Mouse (Mus musculus) thymus, postnatal 25 days (tissue): Measurements from ENCODE around the gene Car5b.

ENCODE experiments used
- DNase-seq: peaks from one replicate; pipeline ENCODE4 v3.0.0; 2022

Car5b gene

DNA sequence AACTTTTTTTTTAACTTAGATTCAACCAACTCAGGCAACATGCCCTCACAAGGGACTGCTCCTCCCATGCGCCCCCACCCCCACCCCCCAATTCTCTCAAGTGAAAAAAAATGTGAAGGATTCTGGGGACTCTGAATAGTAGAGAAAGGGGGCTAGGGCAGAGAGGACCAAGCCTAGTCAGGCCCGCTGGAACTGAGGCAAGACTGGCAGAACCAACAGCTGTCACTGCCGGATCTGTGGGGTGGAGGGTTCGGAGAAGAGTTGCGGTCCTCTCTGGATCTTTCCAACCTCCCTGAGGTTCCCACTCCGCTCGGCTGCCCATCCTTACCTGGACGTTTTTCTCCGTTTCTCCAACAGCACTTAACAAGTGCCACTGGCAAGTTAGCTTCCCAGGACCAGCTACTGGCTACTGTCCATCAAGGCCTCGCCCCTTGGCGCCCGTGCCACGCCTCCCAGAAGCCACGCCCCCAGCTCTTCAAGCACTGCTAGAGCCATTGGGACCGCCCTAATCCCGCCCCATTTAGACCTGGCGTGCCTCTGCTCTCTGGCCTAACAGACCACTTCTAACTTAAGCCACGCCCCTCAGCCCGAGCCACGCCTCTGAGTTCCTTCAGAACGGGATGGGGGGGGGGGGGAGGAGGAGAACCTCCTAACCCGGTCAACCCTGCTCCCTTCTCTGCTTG lies at the start of gene Car5b:
Gene Car5b (minus strand): TSS at position 391 of the 683 bp plus-strand sequence.
- peak; percentile 48 for DNase-seq

DNA sequence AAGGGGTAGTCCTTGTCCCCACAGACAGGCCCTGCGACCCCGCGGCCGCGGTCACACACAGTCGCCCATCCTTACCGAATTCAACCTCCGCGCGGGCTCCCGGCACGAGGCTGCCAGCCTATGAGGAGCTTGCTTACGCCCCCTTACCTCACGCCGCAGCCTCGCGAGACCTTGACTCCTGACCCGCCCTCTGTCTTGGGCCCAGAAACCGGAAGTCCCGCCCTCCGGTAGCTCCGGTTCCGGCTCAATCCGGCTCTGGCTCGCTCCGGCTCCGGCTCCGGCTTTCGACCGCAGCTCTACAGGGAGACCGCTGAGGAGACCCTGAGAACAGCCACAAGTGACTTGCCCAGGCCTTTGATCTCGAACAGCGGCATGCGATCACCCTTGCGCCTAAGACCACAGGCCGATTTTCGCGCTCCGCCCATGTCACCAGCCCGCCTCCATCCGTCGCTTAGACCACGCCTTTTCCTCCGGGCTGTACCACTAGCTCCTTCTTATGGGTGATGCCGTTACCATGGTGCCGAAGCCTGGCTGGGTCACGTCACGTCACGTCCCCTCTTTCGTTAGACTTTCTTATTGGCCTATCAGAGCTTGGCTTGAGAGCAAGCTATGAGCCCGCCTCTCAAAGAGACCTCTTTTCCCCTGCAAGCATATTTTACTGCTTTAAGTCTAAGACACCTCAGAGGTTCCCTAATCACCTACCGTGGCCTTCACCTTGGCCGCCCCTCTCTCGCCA lies 48.4 kb upstream of the Car5b start, which contains the start of gene Siah1b:
Gene Siah1b (minus strand): TSS at position 454 of the 736 bp plus-strand sequence.
- peak; percentile 91 for DNase-seq

DNA sequence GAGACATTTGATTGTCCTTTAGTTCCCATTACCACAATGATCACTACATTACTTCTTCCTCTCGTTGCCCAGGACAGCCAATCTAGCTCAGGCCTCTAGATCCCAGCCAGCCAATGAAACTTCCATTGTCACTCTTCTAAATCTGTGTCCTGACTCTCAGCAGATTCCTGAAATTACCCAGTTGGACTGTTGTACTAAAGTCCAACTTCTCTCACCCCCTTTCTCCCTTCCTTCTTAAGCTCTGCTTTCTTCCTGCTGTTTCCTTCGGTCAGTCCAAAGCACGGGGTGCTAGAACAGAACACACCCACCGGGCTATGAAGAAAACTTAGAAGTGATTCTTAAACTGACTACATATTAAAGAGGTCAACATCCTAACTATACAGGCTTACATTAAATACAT lies 41.2 kb upstream of the Car5b start:
- no peak for DNase-seq

DNA sequence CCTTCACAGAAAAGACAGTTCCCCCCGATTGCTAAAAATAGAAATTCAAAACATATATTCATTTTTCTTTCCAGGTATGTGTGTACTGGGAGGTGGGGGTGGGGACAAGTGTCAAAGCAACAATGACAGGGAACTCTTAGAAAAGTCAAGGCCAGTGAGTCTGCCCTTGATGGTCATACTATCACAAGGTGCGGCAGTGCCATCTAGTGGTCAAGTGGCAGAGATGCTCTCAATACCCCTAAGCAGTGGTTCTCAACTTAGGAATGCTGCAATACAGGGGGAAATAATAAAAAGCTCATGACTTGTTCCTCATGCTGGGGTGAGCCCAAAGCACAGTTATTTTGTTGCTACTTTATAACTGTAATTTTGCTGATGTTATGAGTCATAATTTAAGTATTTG lies 38.4 kb upstream of the Car5b start:
- peak; percentile 54 for DNase-seq

DNA sequence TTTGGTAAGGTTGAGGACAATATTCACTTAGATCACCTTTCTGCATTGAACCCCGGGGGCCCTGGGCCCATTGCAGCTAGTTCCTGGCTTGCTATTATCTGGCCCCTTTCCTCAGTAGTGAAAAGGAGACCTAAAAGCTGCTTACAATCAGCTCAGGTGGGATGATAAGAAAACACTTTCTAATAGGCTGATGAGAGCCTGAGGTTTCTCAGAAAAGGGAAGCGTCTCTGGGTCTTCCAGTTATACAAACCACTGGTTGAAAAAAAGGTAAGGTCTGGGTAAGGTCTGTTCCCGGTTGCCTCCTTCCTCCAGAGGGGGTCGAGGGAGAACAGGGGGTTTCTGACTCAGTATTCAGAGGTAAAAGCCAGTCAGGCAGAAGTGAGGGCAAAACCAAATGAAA lies 31.3 kb upstream of the Car5b start:
- DNase-seq, result no peak

DNA sequence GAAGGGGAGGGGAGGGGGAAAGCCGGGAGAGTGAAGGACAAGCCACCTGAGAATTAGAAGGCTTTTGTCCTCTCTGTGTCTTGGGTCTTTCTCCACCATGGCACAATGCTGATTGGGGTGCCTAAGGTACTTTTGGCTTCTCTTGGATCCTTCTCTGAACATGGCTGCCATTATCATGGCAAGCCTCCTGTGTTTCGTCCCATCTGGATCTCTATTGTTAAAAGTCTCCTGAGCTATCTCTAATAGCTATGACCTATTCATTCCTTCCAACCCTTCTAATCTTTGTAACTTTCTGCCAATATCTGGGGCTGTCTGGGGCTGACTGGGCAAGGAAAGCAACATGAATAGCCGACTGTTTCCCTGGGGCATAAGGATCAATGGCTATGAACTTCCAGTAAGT lies 30.7 kb upstream of the Car5b start:
- DNase-seq, result no peak

DNA sequence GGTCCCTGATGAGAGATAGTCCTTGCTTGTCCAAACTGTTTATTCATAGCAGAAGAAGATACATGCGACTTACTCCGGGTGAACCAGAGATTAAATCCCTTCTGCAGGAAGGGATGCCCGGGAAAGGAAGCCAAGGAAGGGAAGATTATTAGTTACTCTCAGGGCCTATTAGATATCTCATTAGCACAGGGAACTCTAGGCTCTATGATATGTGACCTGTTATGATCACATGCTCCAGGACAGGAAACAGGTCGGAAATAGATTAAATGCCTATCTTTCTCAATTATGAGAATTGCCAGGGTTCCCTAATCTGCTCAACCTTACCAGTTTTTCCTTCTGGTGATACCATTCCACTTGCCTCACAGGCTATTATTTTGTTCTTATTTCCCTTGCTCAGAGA lies 27.9 kb upstream of the Car5b start:
- DNase-seq, result no peak

DNA sequence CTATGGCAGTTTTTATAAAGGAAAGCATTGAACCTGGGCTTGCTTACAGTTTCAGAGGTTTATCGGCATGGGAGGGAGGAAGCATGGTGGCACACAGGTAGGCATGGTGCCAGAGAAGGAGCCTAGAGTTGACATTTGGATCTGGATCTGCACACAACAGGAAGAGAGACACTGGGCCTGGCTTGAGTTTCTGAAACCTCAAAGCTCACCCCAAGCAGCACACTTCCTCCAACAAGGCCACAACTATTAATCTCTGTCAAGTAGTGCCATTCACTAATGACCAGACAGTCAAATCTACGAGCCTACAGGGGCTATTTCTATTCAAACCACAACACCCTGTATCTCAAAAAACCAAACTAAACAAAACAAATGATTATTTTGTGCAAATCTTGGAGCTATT lies 18.9 kb upstream of the Car5b start:
- DNase-seq, result no peak

DNA sequence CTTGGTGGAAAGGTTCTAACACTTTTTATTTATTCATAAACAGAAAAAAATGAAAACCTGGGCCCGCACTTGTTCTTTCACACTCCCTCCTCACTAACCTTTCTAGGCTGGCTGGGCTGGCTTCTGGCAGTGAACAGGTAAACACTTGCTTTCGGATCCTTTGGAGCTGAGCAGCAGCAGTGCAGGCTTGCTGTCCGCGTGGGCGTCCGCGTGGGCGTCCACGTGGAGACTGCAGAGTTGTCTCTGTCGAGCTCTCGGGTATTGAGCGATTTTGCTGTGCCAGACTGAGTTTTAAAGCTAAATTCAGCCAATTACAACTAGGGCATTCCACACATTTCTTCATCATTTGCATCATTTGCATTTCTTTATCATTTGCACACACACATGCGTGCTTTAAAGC lies 14.3 kb upstream of the Car5b start:
- DNase-seq, result no peak

DNA sequence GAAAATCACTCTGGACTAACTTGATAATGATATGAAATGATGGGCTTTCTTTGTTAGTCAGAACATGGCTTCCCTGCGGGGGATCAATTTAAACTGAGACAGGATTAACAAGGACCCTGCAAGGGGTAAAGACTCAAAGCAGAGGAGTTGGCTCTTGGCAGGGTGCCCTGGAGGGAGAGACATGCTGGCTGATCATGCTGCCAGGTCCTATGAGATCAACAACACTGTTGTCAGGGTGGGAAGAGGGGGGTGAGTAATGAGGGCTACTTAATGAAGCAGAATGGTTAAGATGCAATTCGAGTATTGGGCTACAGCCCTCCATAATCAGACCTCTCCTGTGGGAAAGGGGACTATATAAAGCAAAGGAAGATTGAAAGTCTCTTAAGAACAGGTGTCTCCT lies 11.1 kb upstream of the Car5b start:
- DNase-seq, result no peak

DNA sequence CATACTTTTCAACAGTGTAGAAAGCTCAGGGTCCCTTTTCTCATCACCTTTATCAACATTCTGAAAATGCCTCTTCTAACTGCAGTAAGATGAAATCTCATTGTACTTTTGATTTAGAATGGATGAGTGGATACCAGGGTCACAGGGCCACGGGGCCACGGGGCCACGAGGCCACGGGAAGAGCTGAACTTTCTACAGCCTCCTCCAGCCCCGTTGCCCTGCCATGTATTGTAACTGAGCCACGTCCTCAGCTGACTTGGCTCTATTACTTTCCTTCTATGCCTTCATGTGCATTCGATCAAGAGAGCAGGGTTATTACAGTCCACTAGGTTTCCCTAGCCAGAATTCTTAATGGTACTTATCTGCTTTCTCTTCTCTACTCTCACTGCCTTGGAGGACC lies 8.1 kb upstream of the Car5b start:
- DNase-seq, result no peak

DNA sequence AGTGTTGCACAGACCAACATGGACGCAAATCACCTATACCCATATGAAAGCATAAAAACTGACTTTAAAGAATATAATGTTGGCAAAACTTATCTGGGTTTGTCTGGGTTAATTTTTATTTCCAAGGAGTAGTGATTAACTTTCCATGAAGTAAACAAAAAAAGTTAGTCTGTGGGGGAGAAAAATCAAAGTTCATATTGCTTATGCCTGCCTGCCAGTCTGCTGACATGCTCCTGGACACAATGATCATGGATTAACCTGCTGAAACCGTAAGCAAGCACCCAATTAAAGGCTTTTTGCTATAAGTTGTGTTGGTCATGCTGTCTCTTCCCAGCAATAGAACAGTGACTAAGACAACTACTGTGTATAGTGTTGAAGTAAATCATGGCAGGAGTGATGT lies 7.6 kb upstream of the Car5b start:
- no peak for DNase-seq

DNA sequence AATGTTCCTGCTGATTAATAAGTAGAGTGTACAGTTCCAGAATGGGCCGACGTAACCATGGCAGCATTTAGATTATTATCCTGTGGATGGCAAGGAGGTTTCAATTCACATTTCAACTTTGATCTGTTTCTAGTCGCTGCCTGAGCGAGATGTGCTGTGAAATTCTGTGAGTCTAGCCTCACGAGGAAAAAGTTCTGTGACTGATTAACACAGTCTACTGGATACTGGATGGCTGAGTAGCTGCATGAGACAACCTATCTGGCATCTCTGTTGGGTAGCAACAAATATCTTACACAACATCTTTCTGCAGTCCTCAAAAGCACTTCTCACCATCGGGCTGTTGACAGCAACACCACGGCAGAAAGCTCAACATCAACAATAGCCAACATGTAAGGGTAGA lies 4.7 kb upstream of the Car5b start:
- DNase-seq, result no peak

DNA sequence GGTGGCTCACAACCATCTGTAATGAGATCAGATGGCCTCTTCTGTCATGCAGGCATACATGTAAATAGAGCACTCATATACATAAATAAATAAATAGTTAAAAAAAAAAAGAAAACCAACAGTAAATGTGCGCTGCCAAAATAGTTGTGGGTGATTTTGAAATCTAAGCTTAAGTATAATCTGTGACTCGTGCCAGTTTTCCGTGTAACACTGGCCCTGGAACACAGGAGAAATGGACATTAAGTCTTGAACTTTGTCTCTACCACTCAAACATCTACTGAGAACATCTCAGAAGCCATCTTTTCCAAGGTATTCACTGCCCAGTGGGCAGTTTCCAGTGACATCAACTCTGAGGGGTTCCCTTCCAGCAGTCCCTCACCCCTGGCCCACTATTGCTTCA lies 12.2 kb downstream of the Car5b start:
- DNase-seq, result no peak

DNA sequence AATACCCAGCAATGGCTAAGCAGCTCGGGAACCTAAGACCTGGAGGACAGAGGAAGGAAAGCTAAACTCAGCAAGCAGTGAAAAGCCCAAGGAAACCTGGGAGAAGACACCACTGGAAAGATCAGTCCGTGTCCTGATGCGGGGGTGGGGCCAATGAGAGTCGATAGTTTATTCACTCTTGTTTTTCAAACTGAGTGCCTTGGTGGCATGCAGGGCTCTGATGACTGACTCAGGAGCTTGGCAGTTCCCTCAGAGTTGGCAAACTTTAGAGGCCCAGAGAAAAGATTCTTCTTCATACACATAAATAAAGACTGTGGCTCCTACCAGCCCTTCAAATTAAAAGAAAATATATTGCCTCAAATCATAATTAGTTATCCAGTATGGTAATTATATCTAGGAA lies 12.8 kb downstream of the Car5b start:
- DNase-seq, result no peak

DNA sequence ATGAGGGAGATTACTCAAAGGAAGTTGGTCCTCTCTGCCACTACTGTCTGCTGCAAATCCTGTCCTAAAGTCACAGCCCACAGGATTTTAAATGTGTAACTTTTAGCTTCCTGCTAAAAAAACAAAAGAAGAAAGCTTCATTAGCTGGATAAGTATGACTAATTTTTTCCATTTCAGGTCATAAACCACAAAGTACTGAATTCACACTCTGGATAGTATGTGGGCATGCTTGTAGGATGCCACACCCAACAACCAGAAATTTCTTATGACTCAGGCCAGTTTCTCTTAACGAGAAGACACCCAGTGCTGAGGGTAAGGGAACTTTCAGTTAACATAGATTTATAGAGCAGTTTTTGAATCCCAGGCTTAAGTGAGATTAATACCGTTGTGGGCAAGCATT lies 14.5 kb downstream of the Car5b start:
- DNase-seq, result no peak

DNA sequence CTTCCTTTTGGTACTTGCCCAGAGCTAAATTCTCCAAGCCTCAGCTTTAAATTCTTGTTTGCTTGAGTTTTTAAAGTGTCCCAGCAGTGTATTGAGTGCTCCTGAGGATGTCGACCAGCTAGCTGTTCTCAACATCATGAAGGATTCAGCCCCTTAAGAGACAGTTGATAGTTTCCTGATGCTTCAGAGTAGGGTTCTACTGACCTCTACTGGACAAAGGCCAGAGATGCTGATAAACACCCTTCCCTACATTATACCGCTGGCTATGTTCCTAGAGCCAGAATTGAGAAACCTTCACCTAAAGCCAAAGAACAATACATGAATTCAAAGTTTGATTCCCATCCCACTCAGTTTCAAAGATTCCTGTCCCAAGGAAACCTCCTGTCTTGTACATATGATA lies 23.0 kb downstream of the Car5b start:
- no peak for DNase-seq

DNA sequence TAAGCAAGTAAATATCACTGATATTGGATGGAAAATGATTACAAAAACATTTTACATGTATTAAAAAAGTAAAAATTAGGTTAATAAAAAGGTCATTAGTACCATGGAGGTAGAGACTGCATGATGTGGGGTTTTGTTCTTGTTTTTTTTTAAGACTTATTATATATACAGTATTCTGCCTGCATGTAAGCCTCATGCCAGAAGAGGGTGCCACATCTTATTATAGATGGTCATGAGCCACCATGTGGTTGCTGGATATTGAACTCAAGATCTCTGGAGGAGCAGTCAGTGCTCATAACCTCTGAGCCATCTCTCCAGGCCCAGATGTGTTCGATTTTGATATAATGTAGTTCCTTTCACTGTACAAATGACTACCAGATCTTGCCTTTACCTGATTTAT lies 27.9 kb downstream of the Car5b start:
- no peak for DNase-seq

DNA sequence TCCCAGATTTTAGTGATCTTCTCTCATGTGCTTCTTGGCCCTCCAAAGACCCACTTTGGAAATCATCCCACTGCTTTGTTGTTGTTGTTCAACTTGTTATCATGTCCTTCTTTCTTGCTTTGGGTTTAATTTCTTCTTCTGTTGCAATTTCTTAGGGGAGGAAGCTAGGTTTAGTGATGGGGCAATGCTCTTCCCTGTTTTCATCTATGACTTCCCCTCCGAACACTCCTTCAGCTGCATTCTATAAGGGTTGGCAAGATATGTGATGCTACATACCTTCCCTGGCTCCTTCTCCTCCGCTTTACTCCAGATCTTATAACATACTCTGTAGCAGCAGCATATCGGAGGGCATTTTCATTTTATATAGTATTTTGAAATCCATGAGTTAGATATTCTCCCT lies 31.0 kb downstream of the Car5b start:
- DNase-seq, result no peak

DNA sequence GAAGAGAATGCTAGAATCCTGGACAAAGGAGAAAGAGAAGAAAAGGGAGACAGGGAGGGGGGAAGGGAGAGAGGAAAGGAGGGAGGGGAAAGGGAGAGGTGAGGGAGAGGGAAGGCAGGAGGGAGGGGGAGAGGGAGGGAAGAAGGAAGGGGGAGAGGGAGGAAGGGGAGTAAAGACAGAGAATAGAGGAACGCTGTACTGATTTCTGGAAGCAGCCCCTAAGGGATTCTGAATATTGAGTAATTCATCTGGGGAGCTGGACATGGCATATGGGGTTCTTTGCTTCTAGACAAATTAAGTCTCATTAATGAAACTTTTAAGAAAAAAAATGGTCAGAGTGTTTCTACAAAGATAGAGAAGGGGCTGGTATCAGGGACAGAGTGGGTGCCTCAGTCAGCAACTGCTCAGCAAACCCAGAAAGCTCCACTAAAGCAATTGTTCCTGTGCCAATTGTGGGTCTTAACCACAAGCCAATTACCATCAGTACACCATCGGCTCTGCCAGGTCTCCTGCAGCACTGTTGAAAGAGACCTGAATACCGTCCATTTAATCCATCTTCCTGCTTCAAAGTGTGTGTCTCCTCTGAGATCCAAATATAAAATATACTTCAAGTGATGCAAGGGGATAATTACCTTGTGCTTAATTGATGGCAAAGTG lies 40.0 kb downstream of the Car5b start:
- DNase-seq, result no peak

DNA sequence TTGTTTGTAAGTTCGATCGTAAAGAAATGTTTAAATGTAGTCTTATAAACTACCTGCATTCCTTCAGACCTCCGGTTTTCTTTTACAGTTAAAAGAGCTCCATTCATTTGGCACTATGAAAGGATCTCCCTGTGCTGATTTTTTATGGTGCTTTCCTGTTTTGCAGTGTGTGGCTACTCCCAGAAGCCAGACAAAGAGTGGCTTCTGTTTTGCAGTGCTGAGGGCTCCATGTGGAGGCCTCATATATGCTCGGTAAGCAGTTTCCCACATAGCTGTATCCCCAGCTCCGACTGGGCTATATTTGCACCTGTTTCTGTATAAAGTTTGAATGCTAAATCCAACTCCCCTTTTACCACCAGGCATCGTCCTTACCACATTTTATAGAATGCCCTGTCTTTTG lies 45.7 kb downstream of the Car5b start:
- no peak for DNase-seq

DNA sequence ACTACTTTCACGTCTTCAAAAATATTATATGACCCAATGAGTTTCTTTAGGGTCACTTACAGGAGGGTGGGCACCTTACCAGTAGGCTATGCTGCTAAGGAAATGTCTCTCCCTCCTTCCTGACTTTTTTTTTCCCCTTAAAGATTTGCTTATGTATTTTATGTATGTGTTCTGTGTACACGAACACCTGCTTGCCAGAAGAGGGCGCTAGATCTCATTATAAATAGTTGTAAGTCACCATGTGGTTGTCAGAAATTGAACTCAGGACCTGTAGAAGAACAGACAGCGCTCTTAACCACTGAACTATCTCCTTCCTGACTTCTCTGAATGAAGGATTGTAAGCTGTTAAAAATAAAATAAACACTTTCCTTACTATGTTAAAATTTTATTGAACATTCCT lies 46.3 kb downstream of the Car5b start:
- DNase-seq, result no peak

DNA sequence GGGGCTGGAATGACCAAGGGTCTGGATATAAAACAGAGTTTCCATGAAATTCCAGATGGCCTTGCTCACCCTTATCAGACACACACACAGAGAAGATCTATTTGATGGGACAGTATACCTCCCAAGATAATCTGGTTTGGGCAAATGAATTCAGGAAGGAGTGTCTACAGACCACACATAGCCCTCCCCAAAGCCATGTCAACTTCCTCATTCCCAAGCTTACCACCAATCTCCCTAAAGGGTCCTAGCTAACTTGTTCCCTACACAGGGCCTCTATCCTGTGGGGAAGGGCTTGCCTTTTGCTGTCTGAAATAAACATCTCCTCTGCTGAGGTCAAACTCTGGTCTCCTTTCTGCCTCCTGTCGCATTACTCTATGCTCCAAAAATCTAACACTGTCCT lies 46.7 kb downstream of the Car5b start:
- no peak for DNase-seq

DNA sequence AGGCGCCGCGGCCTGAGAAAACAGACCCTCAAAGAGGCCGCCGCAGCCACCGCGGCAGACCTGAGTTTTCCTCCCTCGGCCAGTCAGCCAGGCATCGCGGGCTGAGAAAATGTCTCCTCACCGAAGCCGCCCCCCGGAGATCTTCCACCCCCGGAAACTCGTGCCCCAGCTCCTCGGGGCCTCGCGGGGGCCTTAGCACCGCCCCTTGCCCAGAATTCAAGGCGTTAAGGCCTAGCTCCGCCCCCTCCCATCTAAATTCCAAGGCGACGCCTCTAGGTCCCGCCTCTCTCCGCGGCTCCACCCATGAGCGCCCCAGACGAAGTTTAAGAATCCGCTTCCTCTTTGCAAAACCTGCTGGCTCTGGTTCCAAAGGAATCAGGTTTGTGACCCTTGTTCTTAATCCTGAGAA lies 69.3 kb downstream of the Car5b start, which contains the start of gene Zrsr2:
Gene Zrsr2 (minus strand): TSS at position 195 of the 409 bp plus-strand sequence.
- peak; percentile 90 for DNase-seq
